Mouse (Mus musculus): ENCODE measurements at regions not wholly inside any gene's neighbourhood (a gene's known extent, or its start where the extent isn't known, plus 50 kb on each side); places are given as distances from the start of the nearest gene placed in this dataset.

DNA sequence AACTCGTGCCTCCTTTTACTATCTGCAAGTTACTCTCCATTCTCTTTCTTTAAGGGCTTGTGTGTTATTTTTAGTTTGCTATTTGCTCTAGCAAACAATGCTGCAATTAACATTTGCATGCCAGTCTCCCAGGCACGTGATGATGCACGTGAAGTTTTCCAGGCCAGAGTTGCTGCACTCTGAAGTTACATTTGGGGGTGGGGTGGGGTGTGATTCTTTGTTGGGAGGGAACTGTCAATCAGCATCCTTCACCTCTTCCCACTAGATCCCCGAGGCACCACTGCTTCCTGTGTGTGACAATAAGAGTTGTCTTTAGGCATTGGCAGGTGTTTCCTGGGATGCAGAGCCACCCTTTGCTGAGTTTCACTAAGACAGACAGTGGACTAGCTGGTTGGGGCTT, 90.6 kb upstream of the Mkln1 start:
- no peak for DNase-seq (ENCODE audit: low spot score in 2 of 2)

DNA sequence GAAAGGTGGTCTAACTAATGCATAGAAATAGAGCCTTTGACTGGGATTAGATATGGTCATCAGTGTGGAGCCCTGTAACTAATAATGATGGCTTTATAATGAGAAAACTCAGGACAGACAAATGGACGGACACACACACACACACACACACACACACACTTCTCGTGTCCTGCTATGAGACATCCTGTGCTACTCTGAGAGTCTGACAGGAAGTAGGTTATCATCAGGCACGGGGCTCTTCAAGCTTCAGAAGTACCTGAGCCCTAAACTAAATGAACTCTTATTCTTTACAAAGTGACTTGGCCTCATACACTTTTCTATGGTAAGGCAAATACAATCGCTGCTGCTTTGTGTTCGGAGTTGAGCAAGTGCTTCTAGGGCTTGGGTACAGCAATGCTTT, 87.9 kb upstream of the Mkln1 start:
- DNase-seq (ENCODE audit: low spot score in 2 of 2): no peak

DNA sequence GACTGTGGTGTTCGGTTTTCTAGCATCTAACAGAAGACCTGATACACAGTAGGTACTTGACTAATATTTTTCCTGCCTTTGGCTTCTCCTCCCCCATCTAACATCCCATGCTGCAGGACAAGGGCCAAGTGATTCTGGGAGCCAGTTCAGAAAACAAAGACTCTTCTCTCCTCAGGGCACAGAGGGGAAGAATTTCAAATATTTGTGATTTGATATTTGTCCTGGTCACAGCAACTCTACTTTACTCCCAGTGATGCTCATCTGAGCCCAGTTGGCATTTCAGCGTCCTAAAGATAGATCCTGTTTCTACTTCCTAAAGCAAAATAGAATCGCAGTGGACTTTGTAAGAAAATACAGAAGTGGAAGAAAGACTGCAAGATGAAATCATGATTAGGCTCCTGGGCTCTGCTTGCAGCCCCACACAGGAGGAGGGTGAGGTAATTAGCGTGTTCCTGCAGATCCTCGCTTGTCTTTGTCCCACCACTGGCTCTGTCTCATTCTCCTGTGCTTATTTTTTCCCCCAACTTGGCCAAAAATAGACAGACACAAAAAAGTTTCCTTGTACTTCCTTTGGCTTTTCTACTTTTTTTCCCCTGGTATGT, 84.6 kb upstream of the Mkln1 start:
- DNase-seq (ENCODE audit: low spot score in 2 of 2): no peak

DNA sequence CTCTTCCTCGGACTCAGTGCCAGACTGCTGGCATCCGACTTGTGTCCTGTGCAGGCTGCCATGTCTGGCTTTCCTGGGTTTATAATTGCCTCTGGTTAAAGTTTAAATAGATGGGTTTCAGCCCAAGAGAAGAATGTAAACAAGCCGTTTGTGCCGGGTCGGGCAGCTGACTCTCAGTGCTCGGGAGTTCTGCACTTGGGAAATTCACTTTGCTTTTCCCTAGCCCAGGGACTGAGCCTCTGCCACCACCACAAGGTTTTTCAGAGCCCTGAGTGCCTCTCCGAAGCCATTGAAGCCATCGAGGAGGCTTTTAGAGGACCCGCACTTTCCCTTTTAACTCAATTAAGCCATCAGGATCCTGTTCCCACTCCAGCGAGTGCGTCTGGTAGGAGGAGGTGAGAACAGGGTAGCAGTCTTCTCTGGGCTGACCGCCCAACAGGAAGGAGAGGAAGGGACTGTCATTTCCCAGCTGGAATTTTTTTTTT, 80.8 kb upstream of the Mkln1 start:
- DNase-seq (ENCODE audit: low spot score in 2 of 2): no peak

DNA sequence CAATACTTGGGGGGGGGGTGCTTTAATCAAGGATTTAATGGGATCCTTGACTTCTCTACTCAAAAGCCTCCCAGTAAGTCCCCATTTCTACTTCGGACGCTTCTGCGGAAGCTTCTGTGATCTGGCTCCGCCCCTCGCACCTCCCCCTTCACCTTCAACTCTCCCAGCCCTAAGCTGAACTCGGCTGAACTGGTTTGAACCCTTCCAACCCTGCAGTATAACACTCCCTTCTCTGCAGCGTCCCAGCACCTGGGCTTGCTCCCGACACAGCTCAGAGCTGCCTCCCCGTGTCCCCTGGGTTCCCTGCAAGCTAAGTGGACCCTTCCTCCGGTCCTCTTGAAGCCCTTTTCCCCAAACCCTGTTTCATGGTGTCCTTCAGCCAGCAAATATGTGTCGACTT, 80.0 kb upstream of the Mkln1 start:
- peak in 1 of 2 experiments; percentile 23 for DNase-seq (ENCODE audit: low spot score in 2 of 2)

DNA sequence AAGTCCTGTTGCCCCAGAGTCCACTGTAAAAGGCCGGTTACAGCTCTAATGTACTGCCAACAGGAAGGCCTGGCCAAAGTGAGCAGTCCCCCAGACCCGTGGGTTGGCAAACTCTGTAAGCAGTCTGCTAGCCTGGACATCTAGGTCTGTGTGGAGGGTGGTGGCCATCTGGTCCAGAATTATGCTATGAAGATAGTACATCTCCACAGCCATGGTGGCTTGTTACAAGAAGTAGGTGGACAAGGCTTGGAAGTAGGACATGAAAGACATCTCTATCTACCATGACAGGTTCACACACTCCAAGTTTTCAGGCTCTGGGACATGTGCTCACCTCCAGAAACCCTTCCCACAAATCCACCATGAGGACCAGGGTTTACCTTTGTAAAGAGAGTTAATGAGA, 79.1 kb upstream of the Mkln1 start:
- DNase-seq (ENCODE audit: low spot score in 2 of 2): no peak

DNA sequence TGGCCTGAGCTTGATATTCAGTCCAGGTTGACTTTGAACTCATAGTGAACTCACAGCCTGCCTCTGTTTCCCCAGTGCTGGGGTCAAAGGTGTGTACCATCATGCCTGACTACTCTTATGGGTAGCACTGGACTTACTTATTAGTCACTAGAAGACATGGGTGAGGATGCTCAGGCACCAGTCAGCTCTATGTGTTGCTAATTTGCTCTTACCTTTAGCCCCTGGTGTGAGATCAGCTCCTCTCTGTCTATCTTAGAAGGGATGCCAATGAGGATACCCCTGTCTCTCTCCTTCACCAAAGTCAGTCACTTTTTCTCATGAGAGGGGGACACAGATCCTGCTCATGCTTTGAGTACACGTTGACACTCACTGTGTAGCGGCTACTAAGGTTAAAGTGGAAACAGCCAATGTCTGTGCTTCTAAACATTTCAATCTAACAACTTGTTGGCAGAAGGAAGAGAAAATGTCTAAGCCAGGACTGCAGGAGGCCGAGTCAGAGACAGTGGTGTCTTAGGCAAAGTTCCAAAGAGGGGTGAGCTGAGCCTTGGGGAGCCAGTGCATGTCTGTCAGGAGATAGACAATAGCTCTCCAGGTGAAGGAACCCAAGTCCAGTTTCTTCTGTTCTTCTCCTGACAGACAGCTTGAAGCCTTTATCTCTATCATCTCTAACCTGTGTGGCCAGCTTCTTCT, 78.2 kb upstream of the Mkln1 start:
- no peak for DNase-seq (ENCODE audit: low spot score in 2 of 2)

DNA sequence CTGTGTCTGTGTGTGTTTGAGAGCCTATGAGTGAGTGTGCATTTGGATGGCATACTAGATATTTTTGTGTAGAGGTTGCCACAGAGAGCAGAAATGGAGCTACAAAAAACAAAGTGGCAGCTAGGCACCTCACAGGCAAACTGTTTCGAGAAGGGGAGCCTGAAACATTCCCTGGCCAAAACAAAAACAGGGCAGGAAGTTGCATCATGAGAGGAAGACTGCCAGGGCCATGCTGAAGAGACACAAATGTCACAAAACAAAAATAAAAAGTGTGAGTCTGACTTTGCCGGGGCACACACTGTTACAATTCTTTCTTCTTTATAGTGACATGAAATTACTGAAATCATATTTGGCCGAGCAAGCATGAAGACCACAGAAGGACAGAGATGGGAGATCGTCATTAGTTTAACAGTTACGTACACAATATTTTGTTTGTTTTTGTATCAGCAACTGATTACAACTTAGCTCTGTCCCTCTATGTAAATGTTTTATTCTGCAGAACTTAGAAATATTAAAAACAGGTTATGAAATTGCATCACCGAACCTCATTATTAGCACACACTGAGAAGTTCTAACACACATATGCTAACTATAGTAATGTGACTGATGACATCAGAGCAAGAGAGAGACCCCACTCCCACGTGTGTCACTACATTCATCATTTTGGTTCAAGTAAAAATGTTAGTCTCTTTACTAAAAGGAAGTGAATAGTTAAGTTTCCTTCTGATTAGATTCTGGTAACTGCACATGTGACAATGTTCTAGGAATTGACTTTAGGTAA, 77.3 kb upstream of the Mkln1 start:
- no peak for DNase-seq (ENCODE audit: low spot score in 2 of 2)

DNA sequence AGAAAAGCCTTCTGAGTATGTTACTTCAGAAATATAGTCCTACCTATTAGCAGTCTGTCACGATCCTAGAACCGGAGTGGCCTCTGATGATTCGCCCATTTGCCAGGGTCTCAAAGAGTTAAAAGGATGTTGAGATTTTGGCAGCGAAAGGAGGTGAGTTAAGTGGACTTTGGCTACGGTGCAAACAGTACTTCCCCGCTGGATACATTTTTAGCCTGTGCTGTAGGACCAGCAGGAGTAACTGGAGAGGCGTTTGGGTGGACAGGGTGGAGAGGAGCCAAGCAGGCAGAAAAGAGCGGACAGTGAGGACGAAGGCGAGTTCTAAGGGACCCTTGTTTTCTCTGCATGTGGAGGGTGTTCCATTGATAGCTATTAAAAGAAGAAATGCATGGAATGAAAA, 76.6 kb upstream of the Mkln1 start:
- DNase-seq (ENCODE audit: low spot score in 2 of 2): no peak

DNA sequence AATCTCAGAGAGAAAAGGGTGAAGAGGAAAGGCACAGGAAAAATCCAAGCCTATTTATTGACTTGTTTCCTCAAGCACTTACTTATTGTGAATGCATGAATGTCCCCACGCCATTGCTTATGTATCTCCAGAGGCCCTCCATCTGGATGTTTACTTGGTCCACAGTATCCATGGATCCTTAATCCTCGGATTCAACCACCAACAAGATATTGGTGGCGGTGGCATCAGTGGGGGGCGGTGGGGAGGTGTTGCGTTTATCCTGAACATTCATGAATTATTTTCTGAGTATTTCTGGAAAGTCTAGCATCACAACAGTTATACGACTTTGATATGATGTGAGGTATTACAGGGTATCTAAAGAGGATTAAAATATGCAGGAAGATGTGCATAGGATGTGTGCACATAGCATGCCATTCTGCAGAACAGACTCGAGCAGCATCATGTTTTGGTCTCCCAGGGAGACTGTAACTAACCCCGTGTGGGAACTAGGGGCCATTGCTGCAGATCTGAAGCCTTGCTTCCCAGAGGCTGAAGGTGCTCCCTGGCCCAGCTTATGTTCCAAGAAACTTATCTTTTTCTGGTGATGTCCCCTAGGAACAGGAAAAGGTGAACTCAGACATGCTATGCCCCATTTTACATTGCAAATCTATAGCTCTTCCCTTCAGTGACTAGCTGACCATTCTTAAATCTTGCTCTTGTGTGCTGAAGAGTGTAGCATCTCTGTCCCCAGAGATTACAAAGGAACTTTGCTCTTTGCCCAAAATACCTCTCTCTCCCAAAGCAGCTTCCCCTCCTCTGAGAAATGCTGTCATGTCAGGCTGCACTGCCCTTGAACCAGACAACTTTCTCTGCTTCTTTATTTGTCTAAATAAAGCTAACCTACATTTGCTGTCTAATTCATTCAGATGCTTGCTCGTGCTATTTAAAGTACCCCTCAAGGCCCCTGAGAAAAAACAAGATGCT, 75.0 kb upstream of the Mkln1 start:
- no peak for DNase-seq (ENCODE audit: low spot score in 2 of 2)

DNA sequence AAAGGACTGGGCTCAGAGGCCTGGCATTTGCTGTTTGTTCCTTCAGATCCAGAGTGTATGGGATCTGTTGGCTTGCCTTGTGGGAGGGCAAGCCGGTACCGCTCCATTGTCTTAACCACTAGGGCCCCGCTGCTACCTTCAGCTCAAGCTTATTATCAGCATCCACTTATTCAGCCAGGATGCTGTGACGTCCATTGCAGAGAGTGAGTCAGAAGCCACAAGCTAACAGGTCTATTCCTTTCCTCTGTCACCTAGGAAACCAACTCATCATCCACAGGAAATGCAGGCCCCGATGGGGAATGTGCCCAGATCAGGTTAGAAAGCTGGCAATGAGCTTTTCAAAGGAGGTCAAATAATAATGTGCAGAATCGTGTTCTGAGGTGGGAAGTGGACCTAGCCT, 73.8 kb upstream of the Mkln1 start:
- DNase-seq (ENCODE audit: low spot score in 2 of 2): no peak

DNA sequence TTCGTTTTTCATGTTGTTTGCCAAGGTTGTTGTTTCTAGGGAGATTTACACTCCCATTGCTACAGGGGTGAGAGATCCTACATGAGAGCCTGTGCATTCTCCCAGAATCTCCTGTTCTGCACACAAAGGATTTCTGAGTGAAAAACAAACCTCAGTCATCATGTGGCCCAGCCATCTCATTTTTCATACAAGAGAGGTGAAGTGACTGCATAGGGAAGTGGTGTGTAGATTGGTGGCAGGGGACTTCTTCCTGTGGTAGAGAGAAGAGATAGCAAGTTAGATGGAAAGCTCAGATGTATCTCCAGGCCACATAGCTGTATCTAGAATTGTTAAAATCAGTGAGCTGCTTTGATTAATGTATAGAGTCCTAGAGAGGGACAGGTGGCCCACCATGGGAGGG, 72.9 kb upstream of the Mkln1 start:
- DNase-seq (ENCODE audit: low spot score in 2 of 2): no peak

DNA sequence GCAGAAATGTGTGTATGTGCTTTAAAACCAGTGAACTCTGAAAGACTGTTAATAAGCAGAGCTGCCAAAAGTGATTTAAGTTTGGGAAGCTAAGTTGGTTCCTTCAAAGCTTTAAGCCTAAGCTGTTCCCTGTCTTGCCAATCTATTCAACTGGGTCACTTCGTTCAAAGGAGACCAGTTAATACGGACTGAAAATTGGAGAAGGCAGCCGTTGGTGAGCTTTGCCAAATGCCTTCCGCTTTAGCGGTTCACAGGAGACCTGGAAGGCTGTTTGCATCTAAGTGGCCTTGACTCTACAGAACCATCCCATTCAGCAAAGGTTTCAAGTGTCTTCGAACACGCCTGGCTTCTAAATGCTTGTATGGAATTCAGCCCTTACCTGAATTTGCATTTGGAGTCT, 68.2 kb upstream of the Mkln1 start:
- DNase-seq (ENCODE audit: low spot score in 2 of 2): peak in 1 of 2 experiments; percentile 29

DNA sequence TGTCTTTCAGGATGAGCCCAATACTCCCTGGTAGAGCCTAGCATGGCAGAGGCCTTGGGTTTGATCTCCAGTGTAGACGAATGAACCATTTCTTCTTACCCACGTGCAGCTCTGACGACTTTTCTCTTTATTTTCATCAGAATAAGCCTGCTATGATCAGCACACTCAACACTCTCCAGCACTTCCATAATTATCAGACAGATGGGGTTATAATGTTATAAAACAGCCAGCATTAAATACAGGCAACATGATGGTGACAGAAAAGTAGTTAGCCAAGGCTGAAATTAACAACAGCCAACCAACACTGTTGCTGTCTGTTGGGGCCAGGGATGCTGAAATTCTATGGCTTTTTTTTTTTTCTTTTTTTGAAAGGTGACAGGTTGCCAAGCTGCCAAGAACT, 67.7 kb upstream of the Mkln1 start:
- no peak for DNase-seq (ENCODE audit: low spot score in 2 of 2)

DNA sequence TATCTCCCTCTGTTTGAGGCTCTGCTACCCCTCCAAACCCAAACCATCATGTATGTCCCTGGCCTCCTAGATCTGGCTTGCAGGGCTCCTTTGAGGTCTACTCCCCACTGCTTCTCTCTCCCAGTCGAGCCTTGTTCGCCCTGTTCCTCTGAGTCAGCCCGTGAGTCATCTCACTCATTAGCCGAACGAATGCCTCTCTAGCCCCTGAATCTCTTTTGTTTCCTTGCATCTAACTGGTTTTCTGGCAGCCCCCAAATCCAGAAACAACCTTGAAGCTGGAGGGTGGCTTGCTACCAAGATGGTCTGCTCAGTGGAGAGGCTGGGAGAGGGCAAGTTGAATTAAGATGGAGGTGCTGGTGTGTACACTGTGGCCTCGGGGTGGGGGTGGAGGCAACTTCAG, 66.3 kb upstream of the Mkln1 start:
- DNase-seq (ENCODE audit: low spot score in 2 of 2): no peak

DNA sequence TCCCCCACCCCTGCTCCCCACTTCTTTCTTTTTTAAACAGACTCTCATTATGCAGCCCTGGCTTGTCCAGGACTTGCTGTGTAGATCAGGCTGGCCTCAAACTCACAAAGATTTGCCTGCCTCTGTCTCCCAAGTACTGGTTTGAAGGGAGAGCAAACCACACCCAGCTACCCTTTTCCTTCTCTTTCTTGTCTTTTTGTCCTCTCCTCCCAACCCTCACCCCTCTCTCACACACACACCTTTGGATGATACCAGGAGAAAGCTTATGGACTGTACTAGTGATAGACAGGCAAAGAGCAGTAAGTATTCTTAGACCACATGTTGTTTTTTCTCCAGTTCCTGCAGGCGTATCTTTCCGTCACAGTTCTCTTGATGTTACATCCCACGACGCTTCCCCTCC, 65.8 kb upstream of the Mkln1 start:
- no peak for DNase-seq (ENCODE audit: low spot score in 2 of 2)

DNA sequence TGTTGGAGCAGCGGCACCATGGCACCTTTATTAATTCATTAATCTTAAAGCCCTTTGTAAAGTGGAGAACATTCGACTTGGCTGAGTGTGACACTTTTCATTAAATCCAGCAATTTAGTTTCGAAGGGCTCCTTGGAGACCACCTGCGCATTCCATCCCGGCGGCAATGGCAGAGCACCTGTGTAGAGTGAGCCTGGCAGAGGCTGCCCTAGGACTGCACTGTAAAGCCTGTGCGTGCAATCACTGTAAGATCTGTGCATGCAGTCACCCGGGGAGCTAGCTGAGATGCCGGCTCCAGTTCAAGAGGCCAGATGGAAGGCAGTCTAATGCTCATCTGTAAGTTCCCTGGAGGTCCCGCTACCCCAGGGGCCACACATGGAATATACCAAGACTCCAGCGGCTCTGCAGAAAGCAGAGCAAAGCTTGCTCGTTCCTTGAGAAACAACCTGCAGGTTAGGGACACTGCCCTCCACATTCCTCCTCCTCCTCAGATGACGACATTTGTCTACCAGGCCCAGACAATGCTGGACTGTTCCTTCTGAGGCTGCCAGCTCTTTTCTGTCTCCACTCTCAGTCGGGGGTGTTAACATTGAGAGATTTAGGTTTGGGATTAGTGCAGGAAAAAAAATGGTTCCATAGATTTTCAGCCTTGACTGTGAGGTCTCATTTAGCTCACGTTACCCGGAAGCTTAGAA, 65.2 kb upstream of the Mkln1 start:
- DNase-seq (ENCODE audit: low spot score in 2 of 2): no peak

DNA sequence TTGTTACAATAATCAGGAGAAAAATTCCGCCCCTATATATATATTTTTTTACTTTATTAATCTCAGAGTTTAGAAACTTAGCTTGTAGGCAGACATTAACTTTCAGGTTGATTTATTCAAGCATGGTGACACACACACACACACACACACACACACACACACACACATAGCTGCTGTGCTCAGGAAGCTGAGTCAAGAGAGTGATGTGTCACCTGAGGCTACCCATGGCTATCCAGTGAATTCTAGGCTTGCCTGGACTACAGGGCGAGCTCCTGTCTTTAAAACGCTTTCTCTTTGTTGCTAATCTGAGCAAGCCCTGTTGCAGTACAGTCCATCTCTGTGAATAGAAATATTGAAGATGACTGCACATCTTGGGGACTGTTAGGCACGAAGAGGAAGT, 64.4 kb upstream of the Mkln1 start:
- DNase-seq (ENCODE audit: low spot score in 2 of 2): no peak

DNA sequence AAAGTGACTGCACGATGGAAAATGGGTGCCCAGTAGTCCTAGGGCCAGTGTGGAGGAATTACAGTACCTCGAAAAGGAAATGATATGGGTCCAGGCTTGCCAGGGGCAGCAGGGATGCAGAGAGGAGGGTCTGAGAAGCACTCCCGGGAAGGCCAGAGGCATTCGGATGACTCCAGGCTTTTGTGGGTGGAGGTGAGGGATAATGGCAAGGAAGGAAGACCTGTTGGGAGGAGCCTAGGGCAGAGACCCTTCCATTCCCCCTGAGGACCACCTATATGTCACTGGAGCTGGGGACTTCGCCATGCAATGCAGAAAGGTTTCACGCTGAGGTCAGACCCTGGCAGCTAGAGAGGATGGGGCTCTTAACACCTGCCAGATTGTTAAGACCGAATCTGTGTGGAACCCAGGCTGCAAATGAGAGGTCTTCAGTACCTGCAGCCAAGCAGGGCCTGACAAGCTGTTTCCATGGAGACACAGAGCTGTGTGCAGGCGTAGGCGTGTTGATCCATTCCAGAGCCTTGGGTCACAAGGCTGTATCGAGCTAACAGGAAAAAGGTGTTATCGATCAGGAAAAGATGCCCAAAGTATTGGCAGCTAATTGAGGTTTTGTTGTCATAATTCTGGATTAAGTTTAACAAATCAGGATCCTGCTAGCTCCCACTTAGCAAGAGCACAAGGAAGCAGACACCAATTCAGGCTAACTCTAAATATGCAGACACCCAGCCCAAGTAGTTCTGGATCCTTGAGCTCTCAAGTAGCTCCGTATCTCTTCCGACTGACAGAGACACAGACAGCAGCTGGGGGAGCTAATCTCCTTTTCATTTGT, 59.2 kb upstream of the Mkln1 start:
- DNase-seq (ENCODE audit: low spot score in 2 of 2): peak in 1 of 2 experiments; percentile 24

DNA sequence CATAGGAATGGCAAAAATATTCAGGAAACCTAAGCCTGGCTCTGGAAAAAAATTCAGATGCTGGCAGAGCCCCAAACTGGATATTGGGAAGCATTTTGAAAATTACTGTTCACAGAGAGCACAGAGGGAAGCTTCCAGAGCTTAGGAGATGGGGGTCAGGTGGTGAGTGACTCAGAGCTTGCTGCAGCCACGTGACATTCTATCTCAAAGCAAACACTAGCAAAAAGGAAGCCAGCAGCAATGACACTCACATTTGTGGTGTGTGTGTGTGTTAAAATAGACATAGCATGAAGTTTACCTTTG, 58.6 kb upstream of the Mkln1 start:
- peak in 1 of 2 experiments; percentile 43 for DNase-seq (ENCODE audit: low spot score in 2 of 2)
